Comparison of ENCODE assay signal across 8 mouse cellular contexts in genomic region chr10:111971929-111972328, GRCm38 (mm10). TPM values are rescaled to one million over a fixed set of nuclear protein-coding genes. Genes with fewer than 3 reads are reported as not detected.
A peak's percentile ranks its signal among the peaks of the same experiment; 100 is the strongest.
DNase-seq lines count a peak whose midpoint lies in the region; ATAC-seq and TF ChIP-seq lines count a peak whose summit lies in the region.

No protein-coding gene starts in this region.

- H3K27me3 ChIP-seq in heart, embryonic 10.5 days (ENCODE audit: insufficient read depth, poor library complexity, severe bottlenecking), result no peaks in the 10 kb centered on the region
- peaks cover 20% of the 10 kb centered on the region for H3K27me3 ChIP-seq in G1E (ENCODE audit: insufficient read depth, low read length)
- no peaks in the 10 kb centered on the region for H3K27me3 ChIP-seq in forebrain, embryonic 16.5 days (replicated peaks; ENCODE audit: control insufficient read depth, insufficient read depth, low read length)
- no peaks in the 10 kb centered on the region for H3K27me3 ChIP-seq in liver, embryonic 15.5 days

- DNase-seq in heart, embryonic 10.5 days (ENCODE audit: low spot score), result no peak
- DNase-seq in heart, adult 8-10 months (ENCODE audit: low spot score), result no peak
- no peak for DNase-seq in G1E (ENCODE audit: low spot score)
- no peak for DNase-seq in thymus, adult 18-20 months
- DNase-seq in frontal cortex, postnatal 10 days (ENCODE audit: low spot score in 2 of 2), result no peak
- DNase-seq in urinary bladder, postnatal 25 days (ENCODE audit: low spot score), result no peak

- no peaks in the 10 kb centered on the region for H3K9me3 ChIP-seq in heart, embryonic 10.5 days
- no peaks in the 10 kb centered on the region for H3K9me3 ChIP-seq in G1E (replicated peaks)
- no peaks in the 10 kb centered on the region for H3K9me3 ChIP-seq in forebrain, embryonic 16.5 days (ENCODE audit: control insufficient read depth, low read length)
- no peaks in the 10 kb centered on the region for H3K9me3 ChIP-seq in liver, embryonic 15.5 days (replicated peaks)

- H3K9ac ChIP-seq in forebrain, embryonic 16.5 days (replicated peaks; ENCODE audit: low read depth, low read length), result no peak overlapping the region
- no peak overlapping the region for H3K9ac ChIP-seq in liver, embryonic 15.5 days

- H3K4me3 ChIP-seq in heart, embryonic 10.5 days, result peak overlapping the region; percentile 84; the same call in 1 of the 2 replicates
- H3K4me3 ChIP-seq in G1E (ENCODE audit: low read depth, low read length), result peak overlapping the region; percentile 98; the same call in 1 of the 2 replicates
- H3K4me3 ChIP-seq in forebrain, embryonic 16.5 days (replicated peaks; ENCODE audit: low read length), result no peak overlapping the region
- no peak overlapping the region for H3K4me3 ChIP-seq in liver, embryonic 15.5 days (replicated peaks)

- H3K27ac ChIP-seq in heart, embryonic 10.5 days, result no peak overlapping the region
- no peak overlapping the region for H3K27ac ChIP-seq in forebrain, embryonic 16.5 days (ENCODE audit: low read length)
- no peak overlapping the region for H3K27ac ChIP-seq in liver, embryonic 15.5 days (replicated peaks)

- peaks cover 12% of the 10 kb centered on the region for H3K36me3 ChIP-seq in heart, embryonic 10.5 days
- H3K36me3 ChIP-seq in G1E (replicated peaks), result peaks cover 23% of the 10 kb centered on the region
- no peaks in the 10 kb centered on the region for H3K36me3 ChIP-seq in forebrain, embryonic 16.5 days (ENCODE audit: control insufficient read depth, insufficient read depth)
- H3K36me3 ChIP-seq in liver, embryonic 15.5 days (replicated peaks), result peaks cover 18% of the 10 kb centered on the region

- no peak for ATAC-seq in G1E (ENCODE audit: extremely low read depth, insufficient number of reproducible peaks, low FRiP score, poor library complexity, severe bottlenecking)
- peak; percentile 18; the same call in 1 of the 2 replicates for ATAC-seq in forebrain, embryonic 16.5 days
- ATAC-seq in liver, embryonic 15.5 days (ENCODE audit: insufficient read depth), result no peak

- H3K4me1 ChIP-seq in heart, embryonic 10.5 days, result peaks cover 5% of the 10 kb centered on the region
- H3K4me1 ChIP-seq in G1E (ENCODE audit: insufficient read depth, low read depth, low read length), result peaks cover 24% of the 10 kb centered on the region
- H3K4me1 ChIP-seq in forebrain, embryonic 16.5 days (replicated peaks; ENCODE audit: control insufficient read depth, insufficient read depth, low read length), result peaks cover 11% of the 10 kb centered on the region
- H3K4me1 ChIP-seq in liver, embryonic 15.5 days (replicated peaks), result peaks cover 13% of the 10 kb centered on the region

- 81% methylated on average over 3 of the region's 3 CpGs for WGBS in heart, embryonic 10.5 days
- 81% methylated on average over 3 of the region's 3 CpGs for WGBS in forebrain, embryonic 16.5 days
- WGBS in liver, embryonic 15.5 days (ENCODE audit: insufficient replicate concordance), result 71% methylated on average over 3 of the region's 3 CpGs

- TF ChIP-seq CTCF in G1E (IDR thresholded peaks at IDR 0.05; ENCODE audit: low read depth, low read length), result no peak

- 0 out of 2 replicates have a peak overlapping the region, but pooled peaks have one; percentile 26 for H3K4me2 ChIP-seq in forebrain, embryonic 16.5 days (ENCODE audit: low read length)
- peak overlapping the region; percentile 83; the same call in 1 of the 2 replicates for H3K4me2 ChIP-seq in liver, embryonic 15.5 days

RNA-seq across cellular contexts. Expression of gene Krr1, which starts 0.5 kb away (rescaled TPM):
- polyA plus RNA-seq in heart, embryonic 10.5 days (2016; fragmentation: Nextera tagmentation; extraction: Ambion mirVana), result 34.9 and 41.0 TPM in 2 replicates
- 10 to 100 TPM; 19.6 to 23.3 (median 21.5) TPM for total RNA-seq in heart, adult 8-10 months (2022)
- 107 and 119 TPM in 2 replicates for total RNA-seq in G1E (2014; fragmentation: Nextera tagmentation)
- 49.6 and 52.8 TPM in 2 replicates for total RNA-seq in G1E (2017)
- 2.0 and 2.8 TPM in 2 replicates for polyA plus RNA-seq in G1E (2012)
- 51.1 and 56.2 TPM in 2 replicates for polyA plus RNA-seq in forebrain, embryonic 16.5 days (2015; fragmentation: Nextera tagmentation; extraction: Ambion mirVana)
- 18.0 and 18.3 TPM in 2 replicates for polyA plus RNA-seq in liver, embryonic 15.5 days (2015; fragmentation: Nextera tagmentation; extraction: Ambion mirVana)

RNA-seq across cellular contexts. Expression of gene Glipr1, which starts 30.5 kb away (rescaled TPM):
- 0.71 and 1.6 TPM in 2 replicates for polyA plus RNA-seq in heart, embryonic 10.5 days (2016; fragmentation: Nextera tagmentation; extraction: Ambion mirVana)
- 1 to 10 TPM in 1 of 4 experiments, under 1 TPM in 3; 0.32 to 1.2 (median 0.77) TPM for total RNA-seq in heart, adult 8-10 months (2022)
- total RNA-seq in G1E (2014; fragmentation: Nextera tagmentation) (12.3 and 20.9 TPM in 2 replicates), G1E (2017) (2.4 and 2.5 TPM in 2 replicates)
- 0.43 and 0.46 TPM in 2 replicates for polyA plus RNA-seq in G1E (2012)
- 0.42 and 1.0 TPM in 2 replicates for polyA plus RNA-seq in forebrain, embryonic 16.5 days (2015; fragmentation: Nextera tagmentation; extraction: Ambion mirVana)
- 9.8 and 10.7 TPM in 2 replicates for polyA plus RNA-seq in liver, embryonic 15.5 days (2015; fragmentation: Nextera tagmentation; extraction: Ambion mirVana)

Comparison
In these comparisons a context has a peak if more than half of its experiments do, and no peak if none do; other contexts are left out.
1. H3K4me3 ChIP-seq: peak in heart, embryonic 10.5 days (single experiment) and G1E (single experiment); none in forebrain, embryonic 16.5 days (single experiment) and liver, embryonic 15.5 days (single experiment).